Mouse (Mus musculus) kidney, postnatal 4 days (tissue): ENCODE measurements at regions not wholly inside any gene's neighbourhood (a gene's known extent, or its start where the extent isn't known, plus 50 kb on each side); places are given as distances from the start of the nearest gene placed in this dataset.

Experiments
- DNase-seq, 2 experiments: peaks; one replicate each; pipeline ENCODE4 v3.0.0; 2021; ENCODE audit warnings: mixed read lengths in 2 of 2

GRCm38 (mm10) chr8:115427490-115427889 lies 280.1 kb downstream of the Maf start:
- DNase-seq, result no peak

GRCm38 (mm10) chr8:115426543-115426942 lies 281.1 kb downstream of the Maf start:
- DNase-seq, result no peak

GRCm38 (mm10) chr8:115425360-115425759 lies 282.2 kb downstream of the Maf start:
- DNase-seq, result no peak

- DNase-seq, result no peak
Measured at GRCm38 (mm10) chr8:115423682-115424081, 283.9 kb downstream of the Maf start.

- DNase-seq, result no peak
Measured at GRCm38 (mm10) chr8:115423056-115423455, 284.5 kb downstream of the Maf start.

- DNase-seq, result no peak
Measured at GRCm38 (mm10) chr8:115420536-115420935, 287.1 kb downstream of the Maf start.

GRCm38 (mm10) chr8:115420131-115420530 lies 287.5 kb downstream of the Maf start:
- DNase-seq, result no peak

- no peak for DNase-seq
Measured at GRCm38 (mm10) chr8:115418056-115418455, 289.5 kb downstream of the Maf start.

- peak; percentile 38 to 64 for DNase-seq
Measured at GRCm38 (mm10) chr8:115414061-115414473, 293.5 kb downstream of the Maf start.

- DNase-seq, result no peak
Measured at GRCm38 (mm10) chr8:115411756-115412155, 295.8 kb downstream of the Maf start.

- DNase-seq, result no peak
Measured at GRCm38 (mm10) chr8:115411061-115411460, 296.5 kb downstream of the Maf start.

- DNase-seq, result no peak
Measured at GRCm38 (mm10) chr8:115410191-115410590, 297.4 kb downstream of the Maf start.

- DNase-seq, result no peak
Measured at GRCm38 (mm10) chr8:115407535-115407934, 300.1 kb downstream of the Maf start.

GRCm38 (mm10) chr8:115403601-115404000 lies 304.0 kb downstream of the Maf start:
- DNase-seq, result no peak

GRCm38 (mm10) chr8:115402471-115403197 lies 305.0 kb downstream of the Maf start:
- DNase-seq, result peak; percentile 61 to 65
